Mouse (Mus musculus) hindbrain, embryonic 16.5 days (tissue): Measurements from ENCODE around the gene Tpo. TPM values are rescaled to one million over a fixed set of nuclear protein-coding genes. Genes with fewer than 3 reads are reported as not detected.

Experiments
- ATAC-seq: fragments of 200-750 bp; cut with Nextera tagmentation; 2 replicates; pipeline ENCODE4 v1.8.0; 2017; ENCODE audit warnings: moderate TSS enrichment, moderate library complexity
- H3K27ac ChIP-seq: fragments of 300-500 bp; sonication (generic); 2 replicates; pipeline ENCODE4 v1.5.1; 2014; ENCODE audit warnings: low read depth, mild to moderate bottlenecking, control low read depth, low read length, moderate library complexity
- H3K27me3 ChIP-seq: fragments of 300-500 bp; sonication (generic); replicated peaks from 2 replicates; pipeline ENCODE4 v1.6.1; 2014; ENCODE audit warnings: low read length; ENCODE audit not compliant: control insufficient read depth, insufficient read depth
- H3K36me3 ChIP-seq: fragments of 300-500 bp; sonication (generic); 2 replicates; pipeline ENCODE4 v1.6.1; 2014; ENCODE audit warnings: mild to moderate bottlenecking, low read length, moderate library complexity, mixed read lengths; ENCODE audit not compliant: control insufficient read depth, insufficient read depth
- H3K4me1 ChIP-seq: fragments of 300-500 bp; sonication (generic); 2 replicates; pipeline ENCODE4 v1.6.1; 2014; ENCODE audit warnings: low read depth, low read length; ENCODE audit not compliant: control insufficient read depth, insufficient read depth
- H3K4me2 ChIP-seq: fragments of 300-500 bp; sonication (generic); 2 replicates; pipeline ENCODE4 v1.6.1; 2014; ENCODE audit warnings: mild to moderate bottlenecking, low read length, control low read depth, moderate library complexity
- H3K4me3 ChIP-seq: fragments of 300-500 bp; sonication (generic); 2 replicates; pipeline ENCODE4 v1.5.1; 2014; ENCODE audit warnings: mild to moderate bottlenecking, low read length, control low read depth, moderate library complexity
- H3K9ac ChIP-seq: fragments of 300-500 bp; sonication (generic); 2 replicates; pipeline ENCODE4 v1.6.1; 2014; ENCODE audit warnings: low read depth, mild to moderate bottlenecking, control low read depth, low read length, moderate library complexity
- H3K9me3 ChIP-seq: fragments of 300-500 bp; sonication (generic); 2 replicates; pipeline ENCODE4 v1.6.1; 2014; ENCODE audit warnings: mild to moderate bottlenecking, low read length, moderate library complexity; ENCODE audit not compliant: control insufficient read depth
- WGBS: fragments of 180-500 bp; shearing (Covaris S2); extraction: QIAGEN DNeasy Blood & Tissue Kit; methylation state at CpG from one replicate; pipeline ENCODE4 v1.1.7; 2014; 5-methylcytosine and 5-hydroxymethylcytosine counted together
- polyA plus RNA-seq: library from polyadenylated mRNA; unstranded; fragments of >200 nt; fragmentation: Nextera tagmentation; extraction: Ambion mirVana; gene quantifications from 2 replicates; pipeline ENCODE4 v1.2.1, GENCODE M21; 2015

The Tpo gene
- polyA plus RNA-seq = 0.15 and 0.55 TPM in 2 replicates

DNA sequence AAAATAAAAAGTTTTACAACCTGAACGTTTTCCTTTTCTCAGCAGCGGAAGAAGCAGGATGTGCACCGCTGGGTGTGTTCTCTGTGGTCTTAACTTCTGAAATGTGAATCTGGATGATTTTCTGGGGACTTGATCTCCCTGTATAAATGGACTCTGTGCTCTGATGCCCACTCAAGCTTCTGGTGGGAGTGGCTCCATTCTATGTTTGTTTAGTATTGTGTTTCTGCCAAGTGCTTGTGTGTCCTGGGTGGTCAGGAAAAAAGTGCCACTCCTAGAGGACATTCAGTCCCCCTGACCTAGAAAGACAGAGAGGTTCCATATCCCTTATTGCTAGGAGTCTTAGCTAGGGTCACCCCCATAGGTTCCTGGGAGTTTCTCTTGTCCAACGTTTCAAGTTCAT, at the start of gene Tpo:
TSS of gene Tpo (minus strand) at position 101 of the 400 bp plus-strand sequence.
- no peak within 1 kb of the TSS for H3K4me3 ChIP-seq
- no peaks in the 10 kb centered on the region for H3K9me3 ChIP-seq
- H3K9ac ChIP-seq = no peak within 1 kb of the TSS
- no peaks in the 10 kb centered on the region for H3K36me3 ChIP-seq
- H3K27ac ChIP-seq = no peak within 1 kb of the TSS
- H3K4me1 ChIP-seq = peaks cover 3% of the 10 kb centered on the region
- 91% methylated on average over 4 of the region's 4 CpGs for WGBS
- no peaks in the 10 kb centered on the region for H3K27me3 ChIP-seq
- ATAC-seq = no peak
- H3K4me2 ChIP-seq = no peak within 1 kb of the TSS

DNA sequence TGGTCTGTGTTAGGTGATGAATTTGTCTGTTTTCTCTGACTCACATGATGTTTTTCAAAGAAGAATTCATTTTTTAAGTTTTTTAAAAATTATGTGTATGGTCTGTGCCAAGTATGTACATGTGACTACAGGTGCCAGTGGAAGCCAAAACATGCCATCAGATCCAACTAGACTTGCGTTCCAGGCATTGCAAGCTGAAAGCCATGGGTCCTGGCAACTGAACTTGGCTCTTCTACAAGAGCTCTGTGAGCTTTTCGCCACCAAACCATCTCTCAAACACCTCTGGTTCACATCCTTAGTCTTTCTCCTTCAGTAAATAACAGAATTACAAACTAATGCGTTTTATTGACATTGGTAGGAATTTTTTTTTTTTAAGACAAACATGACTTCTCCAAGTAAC, 49.3 kb upstream of the Tpo start:
- Histone ChIP-seq H3K4me1 (no peaks in the 10 kb centered on the region), H3K9me3 (no peaks in the 10 kb centered on the region), H3K27me3 (no peaks in the 10 kb centered on the region), H3K27ac (no peak overlapping the region), H3K9ac (no peak overlapping the region), H3K4me2 (no peak overlapping the region), H3K36me3 (no peaks in the 10 kb centered on the region), H3K4me3 (no peak overlapping the region)
- 82% methylated on average over 3 of the region's 3 CpGs for WGBS
- ATAC-seq = no peak

DNA sequence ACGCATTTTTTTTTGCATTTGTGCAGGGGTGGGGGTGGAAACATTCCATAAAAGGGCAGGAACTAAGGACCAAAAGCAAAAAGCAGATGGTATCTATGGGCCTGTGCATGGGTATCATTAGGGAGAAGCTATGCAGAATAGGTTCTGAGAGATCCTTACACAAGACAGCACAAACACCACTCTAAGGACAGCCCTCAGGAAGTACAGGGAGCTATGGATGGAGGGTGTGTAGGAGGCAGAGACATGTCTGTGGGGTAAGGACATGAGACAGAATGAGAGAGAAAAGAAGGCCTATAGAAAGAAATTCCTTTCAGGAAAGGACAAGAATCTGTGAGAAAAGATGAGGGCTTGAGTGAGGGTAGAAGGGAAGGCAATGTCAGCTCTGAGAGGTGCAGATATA, 47.2 kb upstream of the Tpo start:
- Histone ChIP-seq H3K9me3 (no peaks in the 10 kb centered on the region), H3K4me3 (no peak overlapping the region), H3K36me3 (no peaks in the 10 kb centered on the region), H3K27ac (no peak overlapping the region), H3K4me2 (no peak overlapping the region), H3K27me3 (no peaks in the 10 kb centered on the region), H3K9ac (no peak overlapping the region), H3K4me1 (no peaks in the 10 kb centered on the region)
- 87% methylated on average over 1 of the region's 1 CpGs for WGBS
- ATAC-seq = no peak

DNA sequence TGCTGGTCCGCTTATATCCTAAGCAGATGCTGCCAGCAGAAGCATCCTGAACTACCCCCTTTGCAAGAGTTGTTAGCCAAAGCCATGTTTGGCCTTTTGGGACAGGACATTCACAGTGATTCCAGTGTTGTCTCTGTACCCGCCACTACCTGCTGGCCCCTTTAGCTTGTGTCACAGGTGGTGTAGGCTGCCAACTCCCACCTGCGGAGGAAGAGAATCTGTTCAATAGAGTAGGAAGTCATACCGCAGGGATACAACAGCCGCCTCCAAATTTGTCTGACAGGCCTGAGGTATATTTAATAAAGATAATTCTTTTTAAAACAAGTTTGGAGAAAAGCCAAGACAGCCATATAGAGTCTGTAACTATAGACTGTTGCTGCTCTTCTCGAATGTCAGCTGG, 45.5 kb upstream of the Tpo start:
- 76% methylated on average over 6 of the region's 6 CpGs for WGBS

DNA sequence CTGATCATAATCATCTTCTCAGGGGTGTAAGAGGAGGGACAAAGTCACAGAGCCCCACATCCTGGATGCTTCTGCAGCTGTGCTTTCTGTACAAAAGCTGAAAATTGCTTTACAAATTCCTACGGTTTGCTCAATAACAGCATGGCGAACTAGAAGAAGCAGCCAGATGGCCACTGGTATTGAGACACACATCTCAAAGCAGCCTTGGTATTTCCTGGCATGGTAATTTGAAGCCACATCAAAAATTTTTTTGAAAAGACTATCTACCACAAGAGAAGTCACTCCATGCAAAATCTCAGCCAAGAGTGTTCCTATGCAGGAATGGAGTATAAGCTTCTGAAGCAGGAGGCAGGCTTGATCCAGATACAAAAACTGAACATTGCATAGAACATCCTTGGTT, 45.1 kb upstream of the Tpo start:
- no peak overlapping the region for H3K27ac ChIP-seq
- no peaks in the 10 kb centered on the region for H3K36me3 ChIP-seq
- H3K4me3 ChIP-seq = no peak overlapping the region
- H3K27me3 ChIP-seq = no peaks in the 10 kb centered on the region
- 98% methylated on average over 2 of the region's 2 CpGs for WGBS
- no peaks in the 10 kb centered on the region for H3K9me3 ChIP-seq
- H3K9ac ChIP-seq = no peak overlapping the region
- no peaks in the 10 kb centered on the region for H3K4me1 ChIP-seq
- H3K4me2 ChIP-seq = no peak overlapping the region
- no peak for ATAC-seq

More for the DNA sequence above, 45.5 kb upstream of the Tpo start:
- Histone ChIP-seq H3K4me2 (no peak overlapping the region), H3K4me3 (no peak overlapping the region), H3K9ac (no peak overlapping the region), H3K27ac (no peak overlapping the region), H3K9me3 (no peaks in the 10 kb centered on the region), H3K27me3 (no peaks in the 10 kb centered on the region), H3K36me3 (no peaks in the 10 kb centered on the region), H3K4me1 (no peaks in the 10 kb centered on the region)
- no peak for ATAC-seq

DNA sequence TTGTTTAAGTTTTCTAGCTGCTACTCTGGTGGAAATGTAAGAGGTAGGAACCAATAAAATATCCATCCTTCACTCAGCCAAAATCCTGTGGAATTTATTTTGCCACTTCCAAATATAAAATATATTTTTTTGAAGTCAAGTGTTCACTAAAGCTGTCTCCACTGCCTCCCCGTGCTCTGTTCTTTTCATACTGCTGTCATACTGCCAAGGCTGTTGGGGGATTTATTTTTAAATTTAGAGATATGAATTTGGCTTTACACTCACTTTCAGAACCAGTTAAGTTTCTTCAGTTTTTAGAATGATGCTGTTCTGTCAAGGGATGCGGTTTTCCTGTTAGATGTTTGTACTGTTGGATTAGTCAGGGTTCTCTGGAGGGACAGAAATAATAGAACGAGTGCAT, 36.1 kb upstream of the Tpo start:
- Histone ChIP-seq H3K4me3 (no peak overlapping the region), H3K9me3 (no peaks in the 10 kb centered on the region), H3K27ac (no peak overlapping the region), H3K27me3 (no peaks in the 10 kb centered on the region), H3K4me2 (no peak overlapping the region), H3K4me1 (no peaks in the 10 kb centered on the region), H3K9ac (no peak overlapping the region), H3K36me3 (no peaks in the 10 kb centered on the region)
- WGBS = 78% methylated on average over 3 of the region's 3 CpGs
- no peak for ATAC-seq

DNA sequence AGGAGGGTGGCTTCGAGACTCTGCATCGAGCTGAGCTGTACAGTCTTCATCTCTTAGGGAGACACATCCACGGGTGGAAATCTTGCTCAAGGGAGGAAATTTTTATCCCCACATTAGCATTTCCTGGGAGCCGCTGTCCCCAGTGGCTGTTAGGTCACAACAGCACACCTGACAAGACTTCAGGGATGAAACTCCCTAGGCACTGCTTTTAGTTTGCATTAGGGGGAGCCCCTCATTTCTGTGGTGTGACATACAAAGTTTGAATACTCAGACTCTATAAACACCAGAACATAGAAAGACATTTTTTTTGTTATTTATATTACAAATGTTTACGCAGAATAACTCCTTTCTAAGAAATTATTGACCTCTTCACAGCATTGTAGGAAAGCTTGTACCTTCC, 32.1 kb upstream of the Tpo start:
- WGBS = 90% methylated on average over 5 of the region's 5 CpGs
- Histone ChIP-seq H3K4me1 (no peaks in the 10 kb centered on the region), H3K4me2 (no peak overlapping the region), H3K9me3 (no peaks in the 10 kb centered on the region), H3K27ac (no peak overlapping the region), H3K9ac (no peak overlapping the region), H3K36me3 (no peaks in the 10 kb centered on the region), H3K27me3 (no peaks in the 10 kb centered on the region), H3K4me3 (no peak overlapping the region)
- ATAC-seq = no peak

DNA sequence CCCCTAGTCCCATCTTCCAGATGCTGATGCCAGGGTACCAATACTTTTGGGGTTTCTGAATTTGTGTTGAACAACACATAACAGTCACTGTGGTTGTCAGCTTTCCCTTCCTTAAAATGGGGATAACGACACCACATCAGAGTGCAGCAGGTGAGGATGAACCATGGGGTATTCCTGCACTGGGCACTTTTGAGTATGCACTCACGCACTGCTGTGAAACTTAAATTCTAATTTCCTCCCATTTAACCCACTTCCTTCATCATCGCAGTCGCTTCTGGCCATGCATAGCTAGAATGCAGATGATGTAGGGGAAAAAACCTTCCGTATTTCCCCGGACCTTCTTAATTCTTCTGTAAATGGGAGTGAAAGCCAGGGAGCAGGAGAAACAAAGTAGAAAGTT, 31.6 kb upstream of the Tpo start:
- no peak overlapping the region for H3K27ac ChIP-seq
- no peak for ATAC-seq
- H3K36me3 ChIP-seq = no peaks in the 10 kb centered on the region
- H3K27me3 ChIP-seq = no peaks in the 10 kb centered on the region
- no peak overlapping the region for H3K9ac ChIP-seq
- H3K9me3 ChIP-seq = no peaks in the 10 kb centered on the region
- H3K4me2 ChIP-seq = no peak overlapping the region
- no peaks in the 10 kb centered on the region for H3K4me1 ChIP-seq
- 97% methylated on average over 6 of the region's 6 CpGs for WGBS
- H3K4me3 ChIP-seq = no peak overlapping the region

DNA sequence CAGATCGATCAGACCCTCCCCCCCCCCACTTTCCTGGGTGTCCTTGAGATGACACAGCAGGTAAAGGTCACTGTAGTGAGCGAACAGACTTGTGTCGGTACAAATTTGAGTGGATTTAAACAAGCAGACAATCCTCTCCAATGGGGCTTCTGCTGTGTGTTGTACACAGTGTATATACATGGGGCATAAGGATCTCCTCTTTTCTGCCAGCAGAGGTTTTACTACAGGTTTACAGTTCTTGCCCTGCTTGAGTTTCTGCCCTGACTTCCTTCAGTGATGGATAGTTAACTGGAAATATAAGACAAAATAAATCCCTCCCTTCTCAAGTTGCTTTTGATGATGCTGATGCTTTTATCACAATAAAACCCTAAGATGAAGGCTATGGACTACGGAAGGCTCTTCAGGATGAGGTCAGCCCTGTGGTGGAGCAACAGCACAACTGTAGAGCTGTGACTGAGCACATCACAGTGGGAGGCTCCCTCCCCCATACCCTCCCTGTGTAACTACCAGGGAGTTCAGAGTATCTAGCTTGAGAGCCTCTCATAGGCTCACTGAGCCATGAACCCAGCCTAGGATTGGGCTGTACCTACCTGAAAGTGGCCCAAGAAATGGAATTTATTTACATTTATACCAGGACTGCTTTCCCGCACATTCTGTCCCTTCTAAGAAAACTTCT, 29.4 kb upstream of the Tpo start:
- Histone ChIP-seq H3K27me3 (no peaks in the 10 kb centered on the region), H3K9ac (no peak overlapping the region), H3K4me1 (no peaks in the 10 kb centered on the region), H3K4me3 (no peak overlapping the region), H3K4me2 (no peak overlapping the region), H3K27ac (no peak overlapping the region), H3K9me3 (no peaks in the 10 kb centered on the region), H3K36me3 (no peaks in the 10 kb centered on the region)
- 84% methylated on average over 5 of the region's 5 CpGs for WGBS
- no peak for ATAC-seq

DNA sequence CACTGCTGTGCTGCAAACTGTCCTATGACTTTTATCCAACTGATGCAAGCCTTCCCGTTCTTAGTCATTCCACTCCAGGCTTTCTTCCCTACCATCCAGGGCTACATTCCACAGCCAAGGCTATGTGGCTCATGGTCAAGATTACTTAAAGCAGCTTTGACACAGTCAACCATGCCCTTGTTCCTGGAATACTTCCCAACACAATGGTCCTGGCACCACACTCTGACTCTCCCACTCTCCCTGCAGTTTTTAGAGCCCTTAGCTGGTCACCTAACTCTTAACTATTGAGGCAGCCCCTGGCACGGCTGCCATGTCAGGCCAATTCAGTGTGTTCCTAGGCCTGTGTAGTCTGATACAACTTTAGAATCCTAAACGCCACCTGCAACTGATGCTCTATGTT, 28.1 kb upstream of the Tpo start:
- Histone ChIP-seq H3K4me1 (no peaks in the 10 kb centered on the region), H3K36me3 (no peaks in the 10 kb centered on the region), H3K9ac (no peak overlapping the region), H3K4me2 (no peak overlapping the region), H3K9me3 (no peaks in the 10 kb centered on the region), H3K27me3 (no peaks in the 10 kb centered on the region), H3K4me3 (no peak overlapping the region), H3K27ac (no peak overlapping the region)
- WGBS = 88% methylated on average over 3 of the region's 3 CpGs
- peak; percentile 89 for ATAC-seq
